Mouse (Mus musculus) hindbrain, embryonic 12.5 days (tissue): Measurements from ENCODE around the gene Il17rc. TPM values are rescaled to one million over a fixed set of nuclear protein-coding genes. Genes with fewer than 3 reads are reported as not detected.

Source experiments
- microRNA-seq: library from miRNA; unstranded; fragments of <30 nt; microRNA quantifications from one replicate; pipeline ENCODE4, GENCODE M21; 2017
- polyA plus RNA-seq: library from polyadenylated mRNA; unstranded; fragments of >200 nt; fragmentation: Nextera tagmentation; extraction: Ambion mirVana; gene quantifications from 2 replicates; pipeline ENCODE4 v1.2.1, GENCODE M21; 2016

Il17rc gene
- polyA plus RNA-seq, 1 experiment from 2014 or later: 5.4 TPM

Small RNAs within 50 kb of the gene (microRNA-seq; reads per million reads assigned to microRNA genes)
- gene Gm23365: not detected
- gene Gm24387: not detected

Other genes starting within 250 kb of the Il17rc start
- gene Mtmr14, start 233.6 kb upstream of the Il17rc start, polyA plus RNA-seq: 43.3 and 43.8 TPM in 2 replicates
- gene Cpne9, start 189.1 kb upstream of the Il17rc start, polyA plus RNA-seq: 0.39 and 0.42 TPM in 2 replicates
- 28.2 and 28.4 TPM in 2 replicates for gene Brpf1, start 164.3 kb upstream of the Il17rc start, polyA plus RNA-seq
- gene Ogg1, start 144.5 kb upstream of the Il17rc start, polyA plus RNA-seq: 11.1 and 12.0 TPM in 2 replicates
- gene Camk1, start 127.4 kb upstream of the Il17rc start, polyA plus RNA-seq: 72.5 and 78.4 TPM in 2 replicates
- 64.5 and 66.0 TPM in 2 replicates for gene Tada3, start 93.5 kb upstream of the Il17rc start, polyA plus RNA-seq
- 363 and 371 TPM in 2 replicates for gene Arpc4, start 93.3 kb upstream of the Il17rc start, polyA plus RNA-seq
- 8.0 and 8.9 TPM in 2 replicates for gene Ttll3, start 82.2 kb upstream of the Il17rc start, polyA plus RNA-seq
- 22.0 and 26.1 TPM in 2 replicates for gene Rpusd3, start 52.1 kb upstream of the Il17rc start, polyA plus RNA-seq
- gene Cidec, start 35.7 kb upstream of the Il17rc start, polyA plus RNA-seq: not detected in 2 replicates
- gene Jagn1, start 28.9 kb upstream of the Il17rc start, polyA plus RNA-seq: 69.2 and 71.3 TPM in 2 replicates
- gene Il17re, start 12.9 kb upstream of the Il17rc start, polyA plus RNA-seq: 0.74 and 1.1 TPM in 2 replicates
- 47.5 and 54.3 TPM in 2 replicates for gene Creld1, start 11.9 kb downstream of the Il17rc start, polyA plus RNA-seq
- gene Prrt3, start 30.5 kb downstream of the Il17rc start, polyA plus RNA-seq: 2.8 and 3.7 TPM in 2 replicates
- 91.6 and 94.0 TPM in 2 replicates for gene Emc3, start 60.2 kb downstream of the Il17rc start, polyA plus RNA-seq
- gene Fancd2, start 60.3 kb downstream of the Il17rc start, polyA plus RNA-seq: 8.8 and 10.4 TPM in 2 replicates
- gene Fancd2os, start 129.3 kb downstream of the Il17rc start, polyA plus RNA-seq: 0.22 and 0.27 TPM in 2 replicates
- gene Brk1, start 133.3 kb downstream of the Il17rc start, polyA plus RNA-seq: 201 and 207 TPM in 2 replicates
- gene Vhl, start 152.5 kb downstream of the Il17rc start, polyA plus RNA-seq: 62.7 and 63.1 TPM in 2 replicates
- 3.2 and 3.4 TPM in 2 replicates for gene Irak2, start 167.0 kb downstream of the Il17rc start, polyA plus RNA-seq
- 0.81 and 1.0 TPM in 2 replicates for gene Tatdn2, start 225.6 kb downstream of the Il17rc start, polyA plus RNA-seq
- 0.49 and 0.99 TPM in 2 replicates for gene Ghrl, start 248.5 kb downstream of the Il17rc start, polyA plus RNA-seq